Mouse (Mus musculus): Measurements from ENCODE around the gene Sash3.
"Not testable (repeated sequence)": the region's sequence is repeated elsewhere in the genome, so short reads cannot be mapped to it uniquely, and the experiment has no call there.

Sash3 gene

GRCm38 (mm10) chrX:48202436-48202835 is 56.2 kb downstream of the Sash3 start:
- no peak for DNase-seq (ENCODE audit: extremely low spot score, low spot score)

GRCm38 (mm10) chrX:48202995-48203394 is 56.8 kb downstream of the Sash3 start:
- no peak for DNase-seq (ENCODE audit: extremely low spot score, low spot score)

GRCm38 (mm10) chrX:48203763-48204162 is 57.5 kb downstream of the Sash3 start:
- no peak for DNase-seq (ENCODE audit: extremely low spot score, low spot score)

GRCm38 (mm10) chrX:48204469-48204868 is 58.2 kb downstream of the Sash3 start:
- no peak for DNase-seq (ENCODE audit: extremely low spot score, low spot score)

GRCm38 (mm10) chrX:48207761-48208487 is 61.7 kb downstream of the Sash3 start:
- no peak for DNase-seq (ENCODE audit: extremely low spot score, low spot score)

GRCm38 (mm10) chrX:48208519-48209185 is 62.4 kb downstream of the Sash3 start, which contains the start of gene Zdhhc9:
TSS of gene Zdhhc9 (minus strand) at chrX:48208878.
- DNase-seq (ENCODE audit: extremely low spot score, low spot score) = peak; percentile 81

- DNase-seq (ENCODE audit: extremely low spot score, low spot score) = not testable (repeated sequence)
Observed at GRCm38 (mm10) chrX:48209746-48210145, 63.5 kb downstream of the Sash3 start.

All from neural tube, embryonic 10.5 days (tissue).